Mouse (Mus musculus) stomach, embryonic 16.5 days (tissue): ENCODE data around the gene Gm49318. TPM values are rescaled to one million over a fixed set of nuclear protein-coding genes. Genes with fewer than 3 reads are reported as not detected.

Experiments
- ATAC-seq: fragments of 200-750 bp; cut with Nextera tagmentation; 2 replicates; pipeline ENCODE4 v1.8.0; 2017; ENCODE audit warnings: moderate number of reproducible peaks, moderate TSS enrichment; ENCODE audit not compliant: insufficient read depth, low FRiP score
- H3K27ac ChIP-seq: fragments of 300-500 bp; sonication (generic); 2 replicates; pipeline ENCODE4 v1.5.1; 2014; ENCODE audit warnings: low read length
- H3K27me3 ChIP-seq: fragments of 300-500 bp; sonication (generic); 2 replicates; pipeline ENCODE4 v1.6.1; 2014; ENCODE audit warnings: low read length, control low read depth, mixed read lengths; ENCODE audit not compliant: control insufficient read depth, insufficient read depth
- H3K36me3 ChIP-seq: fragments of 300-500 bp; sonication (generic); 2 replicates; pipeline ENCODE4 v1.6.1; 2014; ENCODE audit warnings: low read length; ENCODE audit not compliant: control insufficient read depth, insufficient read depth
- H3K4me1 ChIP-seq: fragments of 300-500 bp; sonication (generic); 2 replicates; pipeline ENCODE4 v1.6.1; 2014; ENCODE audit warnings: low read length, control low read depth, mixed read lengths; ENCODE audit not compliant: control insufficient read depth, insufficient read depth
- H3K4me2 ChIP-seq: fragments of 300-500 bp; sonication (generic); 2 replicates; pipeline ENCODE4 v1.6.1; 2014; ENCODE audit warnings: low read depth, low read length, mixed read lengths
- H3K4me3 ChIP-seq: fragments of 300-500 bp; sonication (generic); replicated peaks from 2 replicates; pipeline ENCODE4 v1.5.1; 2014; ENCODE audit warnings: mild to moderate bottlenecking, low read length
- H3K9ac ChIP-seq: fragments of 300-500 bp; sonication (generic); 2 replicates; pipeline ENCODE4 v1.6.1; 2014; ENCODE audit warnings: low read length
- H3K9me3 ChIP-seq: fragments of 300-500 bp; sonication (generic); replicated peaks from 2 replicates; pipeline ENCODE4 v1.6.1; 2016; ENCODE audit warnings: low read length, control low read depth; ENCODE audit not compliant: control insufficient read depth
- WGBS: fragments of 180-500 bp; shearing (Covaris S2); extraction: QIAGEN DNeasy Blood & Tissue Kit; methylation state at CpG from one replicate; pipeline ENCODE4 v1.1.7; 2014; 5-methylcytosine and 5-hydroxymethylcytosine counted together
- polyA plus RNA-seq: library from polyadenylated mRNA; unstranded; fragments of >200 nt; fragmentation: Nextera tagmentation; extraction: Ambion mirVana; gene quantifications from 2 replicates; pipeline ENCODE4 v1.2.1, GENCODE M21; 2015

The Gm49318 gene
- not detected in 2 replicates for polyA plus RNA-seq

- peak within 1 kb of the TSS; percentile 81 for H3K4me3 ChIP-seq
- H3K4me2 ChIP-seq, result peak within 1 kb of the TSS; percentile 58
- H3K27ac ChIP-seq, result peak within 1 kb of the TSS; percentile 98
- peaks cover 3% of the 10 kb centered on the region; the same call in 1 of the 2 replicates for H3K36me3 ChIP-seq
- WGBS, result under 1% methylated on average over 66 of the region's 87 CpGs
- H3K9me3 ChIP-seq, result no peaks in the 10 kb centered on the region
- ATAC-seq, result peak; percentile 97
- H3K27me3 ChIP-seq, result no peaks in the 10 kb centered on the region
- H3K9ac ChIP-seq, result peak within 1 kb of the TSS; percentile 92
- H3K4me1 ChIP-seq, result peaks cover 8% of the 10 kb centered on the region; the same call in 1 of the 2 replicates
Measured at GRCm38 (mm10) chr9:22070791-22071573, at the start of gene Gm49318, which contains the start of gene Zfp653. Gene Gm49318 (minus strand): TSS chr9:22071259. Gene Zfp653 (minus strand): TSS chr9:22071376.

- no peak for ATAC-seq
- no peak overlapping the region for H3K27ac ChIP-seq
- peaks cover 12% of the 10 kb centered on the region for H3K4me1 ChIP-seq
- no peaks in the 10 kb centered on the region for H3K27me3 ChIP-seq
- H3K4me3 ChIP-seq, result no peak overlapping the region
- WGBS, result 90% methylated on average over 4 of the region's 4 CpGs
- H3K9me3 ChIP-seq, result no peaks in the 10 kb centered on the region
- H3K36me3 ChIP-seq, result no peaks in the 10 kb centered on the region
- H3K9ac ChIP-seq, result no peak overlapping the region
- H3K4me2 ChIP-seq, result no peak overlapping the region
Measured at GRCm38 (mm10) chr9:22119543-22119942, 48.5 kb upstream of the Gm49318 start.

- H3K4me3 ChIP-seq, result peak overlapping the region; percentile 79
- WGBS, result 39% methylated on average over 10 of the region's 10 CpGs
- peak overlapping the region; percentile 69 for H3K9ac ChIP-seq
Measured at GRCm38 (mm10) chr9:22117754-22118456, 46.8 kb upstream of the Gm49318 start.

GRCm38 (mm10) chr9:22116740-22117426 lies 45.8 kb upstream of the Gm49318 start, which contains the start of gene Elof1:
Gene Elof1 (minus strand): TSS chr9:22117172.
- Histone ChIP-seq H3K4me1 (peaks cover 12% of the 10 kb centered on the region), H3K27me3 (no peaks in the 10 kb centered on the region), H3K4me2 (peak within 1 kb of the TSS; percentile 88), H3K4me3 (peak within 1 kb of the TSS; percentile 79), H3K36me3 (peaks cover 8% of the 10 kb centered on the region), H3K9ac (peak within 1 kb of the TSS; percentile 88), H3K27ac (peak within 1 kb of the TSS; percentile 60), H3K9me3 (no peaks in the 10 kb centered on the region)
- ATAC-seq, result peak; percentile 96
- under 1% methylated on average over 52 of the region's 52 CpGs for WGBS

More at GRCm38 (mm10) chr9:22117754-22118456, 46.8 kb upstream of the Gm49318 start:
- H3K36me3 ChIP-seq, result peaks cover 6% of the 10 kb centered on the region
- no peaks in the 10 kb centered on the region for H3K9me3 ChIP-seq
- no peaks in the 10 kb centered on the region for H3K27me3 ChIP-seq
- H3K27ac ChIP-seq, result peak overlapping the region; percentile 39; the same call in 1 of the 2 replicates
- H3K4me1 ChIP-seq, result peaks cover 12% of the 10 kb centered on the region
- ATAC-seq, result no peak
- H3K4me2 ChIP-seq, result peak overlapping the region; percentile 88

GRCm38 (mm10) chr9:22116086-22116485 lies 45.0 kb upstream of the Gm49318 start:
- Histone ChIP-seq H3K27me3 (no peaks in the 10 kb centered on the region), H3K9me3 (no peaks in the 10 kb centered on the region), H3K4me3 (peak overlapping the region; percentile 79), H3K36me3 (peaks cover 8% of the 10 kb centered on the region), H3K4me2 (peak overlapping the region; percentile 82), H3K27ac (no peak overlapping the region), H3K4me1 (peaks cover 12% of the 10 kb centered on the region), H3K9ac (peak overlapping the region; percentile 88)
- 18% methylated on average over 15 of the region's 15 CpGs for WGBS
- no peak for ATAC-seq

- Histone ChIP-seq H3K9me3 (no peaks in the 10 kb centered on the region), H3K36me3 (peaks cover 8% of the 10 kb centered on the region), H3K4me2 (peak overlapping the region; percentile 82), H3K9ac (peak overlapping the region; percentile 88), H3K4me3 (peak overlapping the region; percentile 79), H3K27ac (no peak overlapping the region), H3K27me3 (no peaks in the 10 kb centered on the region), H3K4me1 (peaks cover 12% of the 10 kb centered on the region)
- WGBS, result 81% methylated on average over 4 of the region's 4 CpGs
- no peak for ATAC-seq
Measured at GRCm38 (mm10) chr9:22115635-22116034, 44.6 kb upstream of the Gm49318 start.

- Histone ChIP-seq H3K4me3 (no peak overlapping the region), H3K36me3 (peaks cover 5% of the 10 kb centered on the region), H3K4me2 (no peak overlapping the region), H3K4me1 (no peaks in the 10 kb centered on the region), H3K27ac (no peak overlapping the region), H3K9me3 (no peaks in the 10 kb centered on the region), H3K27me3 (no peaks in the 10 kb centered on the region), H3K9ac (no peak overlapping the region)
- 84% methylated on average over 9 of the region's 9 CpGs for WGBS
- no peak for ATAC-seq
Measured at GRCm38 (mm10) chr9:22108194-22108593, 37.1 kb upstream of the Gm49318 start.

GRCm38 (mm10) chr9:22099922-22100321 lies 28.9 kb upstream of the Gm49318 start:
- peak overlapping the region; percentile 63 for H3K9ac ChIP-seq
- WGBS, result 2% methylated on average over 18 of the region's 18 CpGs
- peaks cover 24% of the 10 kb centered on the region for H3K27me3 ChIP-seq
- peak overlapping the region; percentile 84 for H3K27ac ChIP-seq
- no peaks in the 10 kb centered on the region for H3K9me3 ChIP-seq
- ATAC-seq, result peak; percentile 80
- H3K4me1 ChIP-seq, result 0 out of 2 replicates have a peak, but pooled peaks cover 4% of the 10 kb centered on the region
- peak overlapping the region; percentile 38 for H3K4me3 ChIP-seq
- no peaks in the 10 kb centered on the region for H3K36me3 ChIP-seq
- peak overlapping the region; percentile 36 for H3K4me2 ChIP-seq
